Mouse (Mus musculus) kidney, postnatal 0 days (tissue): ENCODE results near the gene Ubxn11. TPM values are rescaled to one million over a fixed set of nuclear protein-coding genes. Genes with fewer than 3 reads are reported as not detected.

Experiments used
- ATAC-seq: fragments of 200-750 bp; cut with Nextera tagmentation; replicated peaks from 2 replicates; pipeline ENCODE4 v1.8.0; 2017; ENCODE audit warnings: low read depth, moderate number of reproducible peaks, moderate TSS enrichment, moderate library complexity; ENCODE audit not compliant: low FRiP score
- DNase-seq: peaks from one replicate; pipeline ENCODE4 v3.0.0-alpha.2; 2016; ENCODE audit warnings: low spot score
- H3K27ac ChIP-seq: fragments of 300-500 bp; sonication (generic); 2 replicates; pipeline ENCODE4 v1.5.1; 2014; ENCODE audit warnings: mild to moderate bottlenecking
- H3K27me3 ChIP-seq: fragments of 300-500 bp; sonication (generic); 2 replicates; pipeline ENCODE4 v1.6.1; 2014; ENCODE audit warnings: low read length, mixed read lengths; ENCODE audit not compliant: insufficient read depth
- H3K36me3 ChIP-seq: fragments of 300-500 bp; sonication (generic); 2 replicates; pipeline ENCODE4 v1.6.1; 2014; ENCODE audit warnings: low read length, mixed read lengths; ENCODE audit not compliant: insufficient read depth
- H3K4me1 ChIP-seq: fragments of 300-500 bp; sonication (generic); replicated peaks from 2 replicates; pipeline ENCODE4 v1.6.1; 2014; ENCODE audit warnings: antibody characterized with exemption, low read length, mixed read lengths; ENCODE audit not compliant: insufficient read depth
- H3K4me2 ChIP-seq: fragments of 300-500 bp; sonication (generic); 2 replicates; pipeline ENCODE4 v1.6.1; 2014; ENCODE audit warnings: mild to moderate bottlenecking, low read length, moderate library complexity, mixed read lengths
- H3K4me3 ChIP-seq: fragments of 300-500 bp; sonication (generic); replicated peaks from 2 replicates; pipeline ENCODE4 v1.5.1; 2014; ENCODE audit warnings: low read depth, low read length
- H3K9ac ChIP-seq: fragments of 300-500 bp; sonication (generic); 2 replicates; pipeline ENCODE4 v1.6.1; 2014; ENCODE audit warnings: low read depth, low read length
- H3K9me3 ChIP-seq: fragments of 300-500 bp; sonication (generic); replicated peaks from 2 replicates; pipeline ENCODE4 v1.6.1; 2016; ENCODE audit warnings: low read length, inconsistent platforms, mixed read lengths
- CTCF ChIP-seq: IDR thresholded peaks from 2 replicates; pipeline ENCODE4 v1.5.1; 2016; ENCODE audit warnings: antibody characterized with exemption, low read depth, mild to moderate bottlenecking, moderate library complexity
- WGBS: fragments of 180-500 bp; shearing (Covaris S2); extraction: QIAGEN DNeasy Blood & Tissue Kit; methylation state at CpG from one replicate; pipeline ENCODE4 v1.1.7; 2014; 5-methylcytosine and 5-hydroxymethylcytosine counted together
- polyA plus RNA-seq: library from polyadenylated mRNA; unstranded; fragments of >200 nt; fragmentation: Nextera tagmentation; extraction: Ambion mirVana; gene quantifications from 2 replicates; pipeline ENCODE4 v1.2.1, GENCODE M21; 2015

Ubxn11 gene
- polyA plus RNA-seq, 1 experiment from 2014 or later, result 7.8 TPM

DNA sequence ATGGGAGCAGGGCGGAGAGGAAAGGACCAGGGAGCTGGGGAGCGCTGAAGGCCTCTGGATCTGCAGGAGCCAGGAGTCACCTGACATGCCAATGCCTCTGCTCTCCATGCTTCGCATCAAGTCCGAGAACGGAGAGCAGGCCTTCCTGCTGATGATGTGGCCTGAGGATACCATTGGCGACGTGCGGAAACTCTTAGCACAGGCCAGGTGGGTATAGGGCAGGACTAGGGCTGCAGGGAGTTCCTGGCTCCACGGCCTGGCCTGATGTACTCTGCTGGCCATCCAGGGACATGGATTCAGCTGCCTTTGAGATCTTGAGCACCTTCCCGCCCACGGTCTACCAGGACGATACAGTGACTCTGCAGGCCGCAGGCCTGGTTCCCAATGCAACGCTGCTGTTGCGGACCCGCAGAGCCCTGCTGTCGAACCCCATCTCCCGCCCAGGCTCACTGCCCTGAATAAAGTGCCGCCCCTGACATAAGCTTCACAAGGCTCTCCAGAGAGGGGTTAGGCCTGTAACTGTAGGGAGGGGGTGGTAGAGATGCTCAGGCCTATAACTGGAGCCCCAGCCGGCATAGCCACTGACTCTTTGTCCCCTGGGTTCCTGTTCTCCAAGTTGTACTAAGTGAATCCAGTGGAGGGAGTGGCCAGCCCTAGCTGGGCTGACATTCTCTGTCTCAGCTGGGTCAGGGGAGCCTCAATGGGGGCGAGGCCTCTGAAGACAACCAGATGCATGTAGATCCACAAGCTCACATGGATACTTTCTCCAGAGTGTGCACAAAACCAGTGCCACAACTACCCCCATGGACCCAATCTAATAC is 24.1 kb downstream of the Ubxn11 start:
- TF ChIP-seq CTCF, result no peak
- 85% methylated on average over 21 of the region's 21 CpGs for WGBS
- no peak overlapping the region for H3K4me3 ChIP-seq
- H3K27me3 ChIP-seq, result no peaks in the 10 kb centered on the region
- peak overlapping the region; percentile 42; the same call in 1 of the 2 replicates for H3K9ac ChIP-seq
- ATAC-seq (no peak), DNase-seq (no peak)
- no peak overlapping the region for H3K27ac ChIP-seq
- H3K9me3 ChIP-seq, result no peaks in the 10 kb centered on the region
- no peak overlapping the region; the same call in 1 of the 2 replicates for H3K4me2 ChIP-seq
- H3K36me3 ChIP-seq, result 0 out of 2 replicates have a peak, but pooled peaks cover 9% of the 10 kb centered on the region
- H3K4me1 ChIP-seq, result peaks cover 21% of the 10 kb centered on the region

DNA sequence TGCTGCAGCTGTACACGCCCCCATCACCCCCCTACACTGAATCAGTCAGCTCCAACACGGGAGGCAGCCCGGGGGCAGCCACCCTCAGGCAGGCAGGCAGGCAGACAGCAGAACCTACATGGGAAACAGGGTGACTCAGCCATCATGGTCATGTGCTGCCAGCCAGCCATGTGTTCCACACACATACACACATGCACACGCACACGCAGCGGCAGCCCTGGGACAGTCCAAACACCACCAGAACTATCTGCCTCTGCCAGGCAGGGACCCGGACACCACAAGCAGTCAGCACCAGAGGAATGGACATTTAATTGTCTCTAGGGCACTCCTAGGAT is 24.7 kb downstream of the Ubxn11 start:
- Histone ChIP-seq H3K9ac (peak overlapping the region; percentile 42; the same call in 1 of the 2 replicates), H3K9me3 (no peaks in the 10 kb centered on the region), H3K27me3 (no peaks in the 10 kb centered on the region), H3K27ac (no peak overlapping the region), H3K36me3 (0 out of 2 replicates have a peak, but pooled peaks cover 9% of the 10 kb centered on the region), H3K4me2 (peak overlapping the region; percentile 79; the same call in 1 of the 2 replicates), H3K4me3 (0 out of 2 replicates have a peak overlapping the region, but pooled peaks have one; percentile 5), H3K4me1 (peaks cover 21% of the 10 kb centered on the region)
- no peak for DNase-seq
- no peak for ATAC-seq
- 85% methylated on average over 7 of the region's 7 CpGs for WGBS
- TF ChIP-seq CTCF, result no peak

- 41% methylated on average over 8 of the region's 8 CpGs for WGBS
- 0 out of 2 replicates have a peak, but pooled peaks cover 9% of the 10 kb centered on the region for H3K36me3 ChIP-seq
- H3K4me2 ChIP-seq, result peak overlapping the region; percentile 79
- peak overlapping the region; percentile 79 for H3K9ac ChIP-seq
- H3K9me3 ChIP-seq, result no peaks in the 10 kb centered on the region
- ATAC-seq (no peak), DNase-seq (no peak)
- peak overlapping the region; percentile 85 for H3K27ac ChIP-seq
- peak overlapping the region; percentile 72 for H3K4me3 ChIP-seq
- H3K27me3 ChIP-seq, result no peaks in the 10 kb centered on the region
- peaks cover 21% of the 10 kb centered on the region for H3K4me1 ChIP-seq
- no peak for TF ChIP-seq CTCF
Observed at GRCm38 (mm10) chr4:134127793-134128192, 25.4 kb downstream of the Ubxn11 start.

DNA sequence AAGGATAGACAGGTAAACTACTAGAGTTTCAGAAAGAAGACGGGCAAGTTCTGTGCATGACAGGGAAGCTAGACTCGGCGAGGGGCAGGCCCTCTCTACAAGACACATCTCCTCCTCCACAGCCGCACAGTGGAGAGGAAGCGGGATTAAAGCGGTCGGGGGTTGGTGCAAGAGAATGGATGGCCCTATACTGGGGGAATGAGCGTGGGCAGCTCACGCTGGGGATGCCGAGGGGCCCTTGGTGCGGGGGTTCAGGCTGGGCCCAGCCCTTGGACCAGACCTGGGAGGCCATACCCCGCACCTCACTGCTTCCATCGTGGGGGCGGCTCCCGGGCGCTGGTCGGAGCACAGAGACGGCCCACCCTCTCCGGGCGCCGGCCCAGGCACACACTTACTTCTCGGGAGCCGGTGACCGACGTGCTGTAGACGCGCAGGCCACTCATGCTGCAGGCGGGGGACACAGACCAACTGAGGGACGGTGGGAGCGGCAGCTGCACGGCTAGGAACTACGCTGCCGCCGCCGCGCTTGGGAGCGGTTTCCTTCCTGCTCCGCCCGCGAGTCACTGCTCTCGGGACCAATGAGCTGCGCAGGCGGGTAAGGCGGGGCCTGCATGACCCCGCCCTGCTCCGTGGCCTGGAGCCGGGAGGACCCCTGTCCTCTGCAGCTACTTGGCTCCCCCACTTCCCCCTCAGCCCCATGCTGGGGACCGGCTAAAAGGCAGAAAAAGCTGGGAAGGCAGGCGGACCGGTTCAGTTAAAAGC is 26.0 kb downstream of the Ubxn11 start, which contains the start of gene Sh3bgrl3:
TSS of gene Sh3bgrl3 (minus strand) at position 569 of the 762 bp plus-strand sequence.
- Histone ChIP-seq H3K27ac (peak within 1 kb of the TSS; percentile 85), H3K27me3 (no peaks in the 10 kb centered on the region), H3K4me3 (peak within 1 kb of the TSS; percentile 72), H3K4me2 (peak within 1 kb of the TSS; percentile 79), H3K9ac (peak within 1 kb of the TSS; percentile 79), H3K9me3 (no peaks in the 10 kb centered on the region), H3K36me3 (0 out of 2 replicates have a peak, but pooled peaks cover 9% of the 10 kb centered on the region), H3K4me1 (peaks cover 21% of the 10 kb centered on the region)
- 1% methylated on average over 49 of the region's 50 CpGs for WGBS
- ATAC-seq, result peak; percentile 92
- peak; percentile 94 for DNase-seq
- TF ChIP-seq CTCF, result no peak

DNA sequence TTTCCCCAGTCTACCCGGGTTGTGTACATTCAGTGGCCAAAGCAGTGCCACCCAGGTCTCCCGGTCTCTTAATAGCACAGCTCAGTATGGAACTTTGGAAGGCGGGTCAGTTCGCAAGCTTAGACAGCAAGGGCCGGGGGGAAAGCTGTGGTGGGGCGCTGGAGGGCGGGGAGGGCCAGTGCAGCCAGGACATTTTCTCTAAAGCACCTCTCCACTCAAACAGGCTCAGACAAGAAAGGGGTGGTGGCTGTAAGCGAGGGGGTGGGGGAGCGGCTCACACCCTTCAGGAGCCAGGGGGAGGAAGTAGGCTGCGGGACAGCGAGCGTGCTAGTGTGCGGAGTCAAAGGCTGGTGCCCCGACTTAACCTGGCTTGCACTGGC is 26.6 kb downstream of the Ubxn11 start:
- no peaks in the 10 kb centered on the region for H3K27me3 ChIP-seq
- H3K4me3 ChIP-seq, result peak overlapping the region; percentile 72
- no peaks in the 10 kb centered on the region for H3K9me3 ChIP-seq
- 0 out of 2 replicates have a peak, but pooled peaks cover 9% of the 10 kb centered on the region for H3K36me3 ChIP-seq
- TF ChIP-seq CTCF, result peak; percentile 9; the same call in 1 of the 2 replicates
- ATAC-seq (peak; percentile 60), DNase-seq (no peak)
- peak overlapping the region; percentile 79 for H3K4me2 ChIP-seq
- H3K4me1 ChIP-seq, result peaks cover 21% of the 10 kb centered on the region
- 2% methylated on average over 14 of the region's 14 CpGs for WGBS
- peak overlapping the region; percentile 85 for H3K27ac ChIP-seq
- H3K9ac ChIP-seq, result peak overlapping the region; percentile 79

- H3K36me3 ChIP-seq, result 0 out of 2 replicates have a peak, but pooled peaks cover 9% of the 10 kb centered on the region
- H3K27ac ChIP-seq, result peak overlapping the region; percentile 85
- H3K9ac ChIP-seq, result peak overlapping the region; percentile 79; the same call in 1 of the 2 replicates
- no peak for ATAC-seq
- TF ChIP-seq CTCF, result no peak
- peak overlapping the region; percentile 72; the same call in 1 of the 2 replicates for H3K4me3 ChIP-seq
- 27% methylated on average over 6 of the region's 6 CpGs for WGBS
- H3K4me2 ChIP-seq, result peak overlapping the region; percentile 79
- H3K9me3 ChIP-seq, result no peaks in the 10 kb centered on the region
- no peaks in the 10 kb centered on the region for H3K27me3 ChIP-seq
- no peak for DNase-seq
- H3K4me1 ChIP-seq, result peaks cover 17% of the 10 kb centered on the region
Observed at GRCm38 (mm10) chr4:134129482-134129881, 27.1 kb downstream of the Ubxn11 start.
